Mouse (Mus musculus) heart, embryonic 13.5 days (tissue): ENCODE measurements around the gene Kcnq1. TPM values are rescaled to one million over a fixed set of nuclear protein-coding genes. Genes with fewer than 3 reads are reported as not detected.

Experiments
- ATAC-seq: fragments of 200-750 bp; cut with Nextera tagmentation; 2 replicates; pipeline ENCODE4 v1.8.0; 2017; ENCODE audit warnings: moderate TSS enrichment; ENCODE audit not compliant: insufficient number of reproducible peaks, low FRiP score, low TSS enrichment; ENCODE audit errors: extremely low read depth
- H3K27ac ChIP-seq: fragments of 300-500 bp; sonication (generic); replicated peaks from 2 replicates; pipeline ENCODE4 v1.5.1; 2015; ENCODE audit warnings: moderate library complexity, mild to moderate bottlenecking, inconsistent platforms
- H3K27me3 ChIP-seq: fragments of 300-500 bp; sonication (generic); replicated peaks from 2 replicates; pipeline ENCODE4 v1.6.1; 2015; ENCODE audit warnings: mild to moderate bottlenecking, inconsistent platforms
- H3K36me3 ChIP-seq: fragments of 300-500 bp; sonication (generic); 2 replicates; pipeline ENCODE4 v1.6.1; 2015; ENCODE audit warnings: mild to moderate bottlenecking, inconsistent platforms
- H3K4me1 ChIP-seq: fragments of 300-500 bp; sonication (generic); 2 replicates; pipeline ENCODE4 v1.6.1; 2015; ENCODE audit warnings: inconsistent platforms
- H3K4me2 ChIP-seq: fragments of 300-500 bp; sonication (generic); 2 replicates; pipeline ENCODE4 v1.6.1; 2015; ENCODE audit warnings: inconsistent platforms, mild to moderate bottlenecking, moderate library complexity
- H3K4me3 ChIP-seq: fragments of 300-500 bp; sonication (generic); 2 replicates; pipeline ENCODE4 v1.5.1; 2015; ENCODE audit warnings: moderate library complexity, mild to moderate bottlenecking, inconsistent platforms
- H3K9ac ChIP-seq: fragments of 300-500 bp; sonication (generic); 2 replicates; pipeline ENCODE4 v1.6.1; 2015; ENCODE audit warnings: inconsistent platforms, mild to moderate bottlenecking, moderate library complexity
- H3K9me3 ChIP-seq: fragments of 300-500 bp; sonication (generic); 2 replicates; pipeline ENCODE4 v1.6.1; 2016; ENCODE audit warnings: inconsistent platforms
- WGBS: fragments of 180-500 bp; shearing (Covaris S2); methylation state at CpG from one replicate; pipeline ENCODE4 v1.1.7; 2015; ENCODE audit warnings: mixed read lengths; 5-methylcytosine and 5-hydroxymethylcytosine counted together
- polyA plus RNA-seq: library from polyadenylated mRNA; unstranded; fragments of >200 nt; fragmentation: Nextera tagmentation; extraction: Ambion mirVana; gene quantifications from 2 replicates; pipeline ENCODE4 v1.2.1, GENCODE M21; 2015

Gene Kcnq1
- polyA plus RNA-seq, 1 experiment from 2014 or later: 15.6 TPM

GRCm38 (mm10) chr7:143186378-143186777 lies 80.2 kb downstream of the Kcnq1 start:
- 88% methylated on average over 10 of the region's 10 CpGs for WGBS
- no peaks in the 10 kb centered on the region for H3K9me3 ChIP-seq
- no peak overlapping the region for H3K4me3 ChIP-seq
- no peaks in the 10 kb centered on the region for H3K27me3 ChIP-seq
- ATAC-seq: no peak
- no peak overlapping the region for H3K9ac ChIP-seq
- peaks cover 8% of the 10 kb centered on the region for H3K4me1 ChIP-seq
- no peak overlapping the region for H3K27ac ChIP-seq
- no peak overlapping the region for H3K4me2 ChIP-seq
- peaks cover 17% of the 10 kb centered on the region for H3K36me3 ChIP-seq

- no peak overlapping the region for H3K27ac ChIP-seq
- no peak for ATAC-seq
- H3K9ac ChIP-seq: no peak overlapping the region
- no peak overlapping the region for H3K4me2 ChIP-seq
- no peaks in the 10 kb centered on the region for H3K9me3 ChIP-seq
- H3K36me3 ChIP-seq: peaks cover 20% of the 10 kb centered on the region
- no peak overlapping the region for H3K4me3 ChIP-seq
- WGBS: 70% methylated on average over 3 of the region's 3 CpGs
- peaks cover 3% of the 10 kb centered on the region; the same call in 1 of the 2 replicates for H3K4me1 ChIP-seq
- H3K27me3 ChIP-seq: no peaks in the 10 kb centered on the region
These were observed 81.0 kb downstream of the Kcnq1 start for GRCm38 (mm10) chr7:143187181-143187580.

DNA sequence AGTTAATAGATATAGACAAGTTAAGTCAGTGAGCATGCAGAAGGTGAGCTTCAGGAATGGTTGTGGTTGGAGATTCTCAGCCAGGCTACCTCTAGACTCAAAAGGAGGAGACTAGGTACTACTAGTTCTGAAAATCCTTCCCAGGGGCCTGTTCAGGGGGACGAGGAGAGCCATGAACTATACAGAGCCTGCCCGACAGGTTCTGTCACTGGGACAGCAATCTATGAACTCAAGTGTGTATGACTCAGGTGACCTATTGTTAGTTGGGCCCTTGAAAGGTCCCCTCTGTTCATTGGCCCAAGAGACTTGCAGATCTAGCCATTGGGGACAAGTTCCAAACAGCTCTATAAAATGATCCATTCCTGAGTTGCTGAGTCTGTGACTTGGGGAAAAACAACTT lies 82.4 kb downstream of the Kcnq1 start:
- no peak overlapping the region for H3K27ac ChIP-seq
- ATAC-seq: no peak
- no peak overlapping the region for H3K9ac ChIP-seq
- no peaks in the 10 kb centered on the region for H3K27me3 ChIP-seq
- H3K4me3 ChIP-seq: no peak overlapping the region
- peaks cover 3% of the 10 kb centered on the region; the same call in 1 of the 2 replicates for H3K4me1 ChIP-seq
- H3K36me3 ChIP-seq: peaks cover 23% of the 10 kb centered on the region
- H3K9me3 ChIP-seq: no peaks in the 10 kb centered on the region
- H3K4me2 ChIP-seq: no peak overlapping the region
- 59% methylated on average over 2 of the region's 2 CpGs for WGBS

DNA sequence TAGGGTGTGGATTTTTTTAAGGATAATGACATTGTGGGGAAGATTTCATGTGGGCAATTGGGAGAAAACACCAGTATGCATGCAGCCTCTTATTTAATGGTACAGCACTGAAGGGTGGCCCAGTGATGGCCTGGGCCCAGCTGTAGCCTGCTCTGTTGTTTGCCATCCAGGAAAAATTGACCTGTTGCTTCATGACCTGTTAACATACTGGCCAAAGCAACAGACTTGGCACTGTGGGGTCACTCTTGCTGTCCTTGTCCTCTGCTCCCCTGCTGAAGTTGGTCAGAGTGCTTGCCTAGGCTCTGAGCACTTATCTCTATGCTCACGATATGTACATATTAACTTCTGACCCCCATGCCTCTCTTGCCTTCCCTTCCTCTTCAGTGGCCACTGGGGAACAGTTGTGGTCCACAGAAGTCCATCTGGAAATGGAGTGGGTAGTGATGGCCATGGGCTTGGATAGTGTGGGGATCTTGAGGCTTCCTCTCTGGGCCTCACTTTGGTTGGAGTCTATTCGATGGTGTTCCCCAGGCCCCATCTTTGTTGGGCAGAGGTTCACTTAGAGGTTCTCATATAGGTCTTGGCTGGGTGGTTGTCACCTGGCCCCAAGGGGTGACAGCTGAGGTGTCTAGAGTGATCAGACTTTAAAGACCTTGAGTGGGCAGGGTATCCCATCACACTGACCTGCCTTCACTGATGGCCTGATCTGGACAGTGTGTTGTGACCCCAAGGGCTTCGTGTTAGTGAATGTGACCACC lies 84.0 kb downstream of the Kcnq1 start:
- ATAC-seq: no peak
- Histone ChIP-seq H3K9ac (no peak overlapping the region), H3K4me2 (no peak overlapping the region), H3K4me3 (no peak overlapping the region), H3K27me3 (no peaks in the 10 kb centered on the region), H3K9me3 (no peaks in the 10 kb centered on the region), H3K4me1 (peaks cover 3% of the 10 kb centered on the region; the same call in 1 of the 2 replicates), H3K36me3 (peaks cover 26% of the 10 kb centered on the region), H3K27ac (no peak overlapping the region)
- 72% methylated on average over 3 of the region's 3 CpGs for WGBS

- ATAC-seq: no peak
- no peaks in the 10 kb centered on the region for H3K9me3 ChIP-seq
- H3K4me2 ChIP-seq: no peak overlapping the region
- no peak overlapping the region for H3K27ac ChIP-seq
- 78% methylated on average over 5 of the region's 5 CpGs for WGBS
- peaks cover 3% of the 10 kb centered on the region; the same call in 1 of the 2 replicates for H3K4me1 ChIP-seq
- H3K36me3 ChIP-seq: peaks cover 33% of the 10 kb centered on the region
- H3K27me3 ChIP-seq: no peaks in the 10 kb centered on the region
- H3K4me3 ChIP-seq: no peak overlapping the region
- no peak overlapping the region for H3K9ac ChIP-seq
These were observed 84.7 kb downstream of the Kcnq1 start for GRCm38 (mm10) chr7:143190911-143191310.

- 86% methylated on average over 7 of the region's 7 CpGs for WGBS
- H3K9me3 ChIP-seq: no peaks in the 10 kb centered on the region
- ATAC-seq: no peak
These were observed 86.2 kb downstream of the Kcnq1 start for GRCm38 (mm10) chr7:143192392-143192791.

DNA sequence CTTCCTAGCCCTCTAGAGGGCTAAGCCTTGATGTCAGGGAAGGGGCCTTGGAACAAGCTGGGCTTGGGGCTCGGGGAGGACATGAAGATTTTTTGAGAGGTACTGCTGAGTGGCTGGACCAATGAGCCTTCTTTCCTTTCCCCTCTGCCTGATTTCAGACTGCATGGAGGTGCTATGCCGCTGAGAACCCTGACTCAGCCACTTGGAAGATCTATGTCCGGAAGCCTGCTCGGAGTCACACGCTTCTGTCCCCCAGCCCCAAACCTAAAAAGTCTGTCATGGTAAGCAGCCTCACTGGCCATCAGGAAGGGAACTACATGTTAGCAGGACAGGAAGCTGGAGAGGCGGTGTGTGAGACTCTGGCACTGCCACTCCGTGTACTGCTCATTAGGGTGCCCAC lies 87.9 kb downstream of the Kcnq1 start:
- Histone ChIP-seq H3K4me1 (no peaks in the 10 kb centered on the region), H3K4me3 (no peak overlapping the region), H3K36me3 (peaks cover 47% of the 10 kb centered on the region), H3K27me3 (peaks cover 7% of the 10 kb centered on the region; the same call in 1 of the 2 replicates), H3K9me3 (no peaks in the 10 kb centered on the region), H3K4me2 (no peak overlapping the region), H3K9ac (no peak overlapping the region), H3K27ac (no peak overlapping the region)
- no peak for ATAC-seq
- WGBS: 82% methylated on average over 7 of the region's 7 CpGs

More at GRCm38 (mm10) chr7:143192392-143192791, 86.2 kb downstream of the Kcnq1 start:
- Histone ChIP-seq H3K4me1 (peaks cover 3% of the 10 kb centered on the region; the same call in 1 of the 2 replicates), H3K4me2 (no peak overlapping the region), H3K27ac (no peak overlapping the region), H3K9ac (no peak overlapping the region), H3K27me3 (0 out of 2 replicates have a peak, but pooled peaks cover 4% of the 10 kb centered on the region), H3K36me3 (peaks cover 46% of the 10 kb centered on the region), H3K4me3 (no peak overlapping the region)

DNA sequence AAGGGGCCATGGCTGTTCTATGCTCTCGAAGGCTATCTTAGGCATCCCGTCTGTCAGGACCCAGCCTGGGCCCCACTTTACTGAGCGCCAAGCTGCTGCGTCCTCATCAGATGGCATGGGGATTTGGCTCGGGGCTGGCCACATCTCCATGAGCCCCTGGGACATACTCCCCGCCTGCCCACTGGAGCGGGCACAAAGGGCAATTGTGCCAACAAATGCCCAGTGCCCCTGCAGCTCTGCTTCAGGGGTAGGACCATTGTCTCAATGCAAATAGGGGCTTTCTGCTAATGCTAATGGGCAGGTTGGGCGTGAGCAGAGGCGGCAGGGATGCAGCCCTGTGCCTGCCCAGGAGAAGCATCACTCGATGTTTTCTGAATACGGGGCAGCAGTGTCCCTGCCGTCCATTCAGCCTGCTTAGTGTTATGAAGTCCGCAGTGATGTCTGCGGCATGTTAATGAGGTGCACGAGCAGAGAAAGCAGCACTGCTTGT lies 91.8 kb downstream of the Kcnq1 start:
- H3K36me3 ChIP-seq: peaks cover 46% of the 10 kb centered on the region
- no peak overlapping the region for H3K9ac ChIP-seq
- peaks cover 7% of the 10 kb centered on the region; the same call in 1 of the 2 replicates for H3K27me3 ChIP-seq
- no peak overlapping the region for H3K4me2 ChIP-seq
- H3K4me1 ChIP-seq: peaks cover 9% of the 10 kb centered on the region
- H3K9me3 ChIP-seq: no peaks in the 10 kb centered on the region
- 53% methylated on average over 15 of the region's 15 CpGs for WGBS
- H3K27ac ChIP-seq: no peak overlapping the region
- H3K4me3 ChIP-seq: no peak overlapping the region
- ATAC-seq: no peak

- no peaks in the 10 kb centered on the region for H3K9me3 ChIP-seq
- peaks cover 9% of the 10 kb centered on the region for H3K4me1 ChIP-seq
- no peak overlapping the region for H3K27ac ChIP-seq
- no peak overlapping the region for H3K4me2 ChIP-seq
- H3K4me3 ChIP-seq: no peak overlapping the region
- H3K36me3 ChIP-seq: peaks cover 45% of the 10 kb centered on the region
- WGBS: 49% methylated on average over 7 of the region's 7 CpGs
- no peak for ATAC-seq
- peaks cover 7% of the 10 kb centered on the region; the same call in 1 of the 2 replicates for H3K27me3 ChIP-seq
- no peak overlapping the region for H3K9ac ChIP-seq
These were observed 92.3 kb downstream of the Kcnq1 start for GRCm38 (mm10) chr7:143198443-143198842.

DNA sequence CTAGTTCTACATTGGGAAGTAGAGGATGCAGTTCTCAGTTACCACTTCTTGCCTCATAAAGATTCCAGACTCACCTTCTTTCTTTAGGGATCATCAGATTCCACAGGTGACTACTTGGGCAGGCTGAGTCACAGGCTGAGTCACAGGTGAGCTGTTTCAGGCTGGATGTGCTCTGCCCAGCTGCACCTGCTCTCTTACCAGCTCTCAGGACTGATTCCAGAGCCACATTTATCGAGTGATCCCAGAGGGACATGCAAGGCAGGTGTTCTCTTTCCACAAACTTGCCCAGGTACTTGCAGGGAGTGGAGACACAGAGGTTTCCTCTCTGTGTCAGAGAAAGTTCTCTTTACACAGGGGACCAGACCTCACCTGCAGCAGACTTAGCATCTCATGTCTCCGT lies 95.1 kb downstream of the Kcnq1 start:
- Histone ChIP-seq H3K4me3 (no peak overlapping the region), H3K4me1 (peaks cover 9% of the 10 kb centered on the region), H3K9ac (no peak overlapping the region), H3K27me3 (peaks cover 7% of the 10 kb centered on the region; the same call in 1 of the 2 replicates), H3K27ac (no peak overlapping the region), H3K9me3 (no peaks in the 10 kb centered on the region), H3K4me2 (no peak overlapping the region), H3K36me3 (peaks cover 22% of the 10 kb centered on the region)
- no peak for ATAC-seq
- WGBS: 70% methylated on average over 2 of the region's 2 CpGs

DNA sequence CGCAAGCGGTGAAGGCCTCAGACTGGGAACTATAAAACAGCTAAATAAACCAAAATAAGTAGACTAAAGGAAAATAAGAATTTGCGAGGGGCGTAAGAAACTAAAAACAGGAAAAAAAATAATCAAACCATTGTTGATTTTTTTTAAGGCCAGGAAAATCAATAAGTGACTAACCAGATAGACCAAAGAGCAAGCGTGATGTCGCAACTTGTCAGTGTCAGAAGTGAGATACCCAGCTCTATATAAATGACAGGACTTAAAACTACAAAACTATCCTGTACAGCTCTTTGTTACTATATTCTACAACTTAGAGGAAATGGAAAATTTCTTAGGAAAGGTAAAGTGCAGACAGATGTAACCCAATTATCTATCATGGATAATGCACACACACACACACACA lies 97.7 kb downstream of the Kcnq1 start:
- peaks cover 9% of the 10 kb centered on the region for H3K4me1 ChIP-seq
- no peaks in the 10 kb centered on the region for H3K9me3 ChIP-seq
- 88% methylated on average over 6 of the region's 6 CpGs for WGBS
- H3K27me3 ChIP-seq: no peaks in the 10 kb centered on the region
- H3K4me2 ChIP-seq: no peak overlapping the region
- H3K27ac ChIP-seq: no peak overlapping the region
- no peak for ATAC-seq
- H3K9ac ChIP-seq: no peak overlapping the region
- peaks cover 17% of the 10 kb centered on the region for H3K36me3 ChIP-seq
- no peak overlapping the region for H3K4me3 ChIP-seq

- no peak overlapping the region for H3K27ac ChIP-seq
- no peaks in the 10 kb centered on the region for H3K27me3 ChIP-seq
- H3K4me3 ChIP-seq: no peak overlapping the region
- H3K4me2 ChIP-seq: no peak overlapping the region
- H3K9ac ChIP-seq: no peak overlapping the region
- ATAC-seq: no peak
- no peaks in the 10 kb centered on the region for H3K9me3 ChIP-seq
- peaks cover 10% of the 10 kb centered on the region; the same call in 1 of the 2 replicates for H3K36me3 ChIP-seq
- H3K4me1 ChIP-seq: peaks cover 4% of the 10 kb centered on the region
- WGBS: 61% methylated on average over 4 of the region's 4 CpGs
These were observed 100.9 kb downstream of the Kcnq1 start for GRCm38 (mm10) chr7:143207044-143207443.
